Mouse (Mus musculus): Measurements from ENCODE around the gene Akap13. TPM values are rescaled to one million over a fixed set of nuclear protein-coding genes. Genes with fewer than 3 reads are reported as not detected.
"Not testable (repeated sequence)": the region's sequence is repeated elsewhere in the genome, so short reads cannot be mapped to it uniquely, and the experiment has no call there.

Akap13 gene
- polyA plus RNA-seq, 1 experiment from 2014 or later, result 39.9 TPM

DNA sequence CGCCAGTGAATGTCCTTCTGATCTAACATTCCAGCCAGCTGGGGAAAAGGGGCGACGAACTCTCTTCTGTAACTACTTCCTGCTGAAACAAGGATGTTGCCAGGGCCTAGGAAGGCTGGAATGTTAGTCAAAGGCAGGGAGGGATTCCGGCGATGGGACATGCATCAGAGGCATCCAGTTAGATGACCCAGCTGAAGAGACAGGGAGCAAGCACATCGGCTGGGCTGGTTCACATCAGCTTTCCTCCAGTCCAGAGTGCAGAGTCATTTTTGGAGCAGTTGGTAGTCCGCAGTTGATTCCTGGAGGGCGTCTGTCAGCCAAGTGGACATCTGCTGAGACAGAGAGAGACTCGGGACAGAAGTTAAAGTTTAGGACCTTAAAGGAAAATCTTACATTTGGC, 314.6 kb downstream of the Akap13 start:
- Histone ChIP-seq H3K4me3 (replicated peaks; ENCODE audit: low read length) (no peak overlapping the region), H3K9me3 (replicated peaks; ENCODE audit: control insufficient read depth, low read length) (no peaks in the 10 kb centered on the region), H3K36me3 (ENCODE audit: control insufficient read depth, insufficient read depth, low read length) (no peaks in the 10 kb centered on the region), H3K4me1 (ENCODE audit: control insufficient read depth, insufficient read depth, low read length) (no peaks in the 10 kb centered on the region), H3K27ac (ENCODE audit: low read length) (no peak overlapping the region), H3K9ac (ENCODE audit: low read length) (no peak overlapping the region), H3K4me2 (ENCODE audit: low read depth, low read length) (no peak overlapping the region), H3K27me3 (ENCODE audit: control insufficient read depth, insufficient read depth, low read length) (no peaks in the 10 kb centered on the region)
- WGBS, result 88% methylated on average over 9 of the region's 9 CpGs
- ATAC-seq (ENCODE audit: insufficient read depth, low FRiP score), result no peak

DNA sequence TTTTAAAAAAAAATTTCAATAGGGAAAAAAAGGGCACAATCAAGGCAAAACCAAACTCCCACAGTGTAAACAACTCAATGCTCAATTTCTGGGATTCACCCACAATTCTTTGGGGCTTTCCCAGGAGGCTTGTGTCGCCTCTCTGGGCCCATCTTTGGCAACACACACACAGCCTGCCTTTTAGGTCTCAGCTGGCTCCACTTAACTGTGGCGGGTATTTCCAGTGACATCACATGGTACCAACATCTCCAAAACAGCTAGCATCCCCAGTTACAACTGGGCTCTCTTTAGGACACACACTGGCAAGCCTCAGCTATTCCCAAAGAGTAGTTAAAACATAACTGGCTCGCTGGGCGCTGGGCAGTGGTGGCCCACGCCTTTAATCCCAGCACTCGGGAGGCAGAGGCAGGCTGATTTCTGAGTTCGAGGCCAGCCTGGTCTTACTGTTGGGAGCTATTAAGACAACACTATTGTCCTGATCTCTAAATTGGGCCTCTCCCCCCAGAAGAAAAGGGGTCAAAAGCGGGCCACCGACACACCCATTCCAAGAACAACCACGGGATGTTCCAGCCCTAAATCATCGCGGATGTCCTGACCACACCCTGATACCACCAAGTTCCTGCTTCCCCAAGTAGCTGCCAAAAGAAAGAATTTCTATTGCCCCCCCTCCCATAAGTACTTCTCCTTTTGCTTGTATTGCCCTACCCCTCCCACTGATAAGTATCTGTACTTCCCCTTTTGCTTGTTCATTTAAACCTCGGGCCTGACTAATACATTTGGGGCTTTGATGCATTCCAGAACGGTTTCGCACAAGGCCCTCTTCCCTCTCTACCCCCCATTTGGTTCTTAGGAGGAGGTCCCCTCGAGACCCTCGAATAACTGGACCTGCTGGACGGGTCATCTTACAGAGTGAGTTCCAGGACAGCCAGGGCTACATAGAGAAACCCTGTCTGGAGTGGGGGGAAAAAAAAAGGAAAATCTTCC, 319.1 kb downstream of the Akap13 start:
- H3K36me3 ChIP-seq (ENCODE audit: control insufficient read depth, insufficient read depth, low read length); H3K27me3 ChIP-seq (ENCODE audit: control insufficient read depth, insufficient read depth, low read length); H3K9ac ChIP-seq (ENCODE audit: low read length); H3K4me3 ChIP-seq (replicated peaks; ENCODE audit: low read length); H3K4me2 ChIP-seq (ENCODE audit: low read depth, low read length); H3K4me1 ChIP-seq (ENCODE audit: control insufficient read depth, insufficient read depth, low read length); ATAC-seq (ENCODE audit: insufficient read depth, low FRiP score); H3K27ac ChIP-seq (ENCODE audit: low read length); H3K9me3 ChIP-seq (replicated peaks; ENCODE audit: control insufficient read depth, low read length): not testable (repeated sequence)
- 88% methylated on average over 18 of the region's 18 CpGs for WGBS

DNA sequence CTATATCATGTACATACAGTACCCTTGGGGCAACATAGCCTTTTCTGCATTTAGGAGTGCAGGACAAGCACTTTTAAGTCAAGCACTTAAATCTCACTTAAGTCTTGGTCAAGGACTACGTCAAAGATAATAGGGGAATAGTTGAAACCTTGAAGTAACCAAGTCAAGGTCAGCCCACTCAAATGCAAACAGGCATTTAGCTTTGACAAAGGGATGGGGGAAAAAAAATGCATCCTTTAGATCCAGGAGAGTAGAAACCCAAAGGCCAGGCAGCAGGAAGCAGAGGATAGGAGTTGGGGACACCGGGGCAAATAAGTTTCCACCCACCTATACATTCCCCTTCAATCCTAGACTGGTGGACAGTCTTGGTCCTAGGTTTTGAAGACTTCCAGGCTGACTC, 322.7 kb downstream of the Akap13 start:
- ATAC-seq (ENCODE audit: insufficient read depth, low FRiP score), result no peak
- WGBS, result 85% methylated on average over 2 of the region's 2 CpGs
- peaks cover 10% of the 10 kb centered on the region for H3K4me1 ChIP-seq (ENCODE audit: control insufficient read depth, insufficient read depth, low read length)
- no peaks in the 10 kb centered on the region for H3K9me3 ChIP-seq (replicated peaks; ENCODE audit: control insufficient read depth, low read length)
- no peak overlapping the region for H3K27ac ChIP-seq (ENCODE audit: low read length)
- H3K4me2 ChIP-seq (ENCODE audit: low read depth, low read length), result no peak overlapping the region
- H3K9ac ChIP-seq (ENCODE audit: low read length), result no peak overlapping the region
- H3K36me3 ChIP-seq (ENCODE audit: control insufficient read depth, insufficient read depth, low read length), result 0 out of 2 replicates have a peak, but pooled peaks cover 5% of the 10 kb centered on the region
- H3K27me3 ChIP-seq (ENCODE audit: control insufficient read depth, insufficient read depth, low read length), result no peaks in the 10 kb centered on the region
- no peak overlapping the region for H3K4me3 ChIP-seq (replicated peaks; ENCODE audit: low read length)

- Histone ChIP-seq H3K9ac (ENCODE audit: low read length) (0 out of 2 replicates have a peak overlapping the region, but pooled peaks have one; percentile 46), H3K27me3 (ENCODE audit: control insufficient read depth, insufficient read depth, low read length) (no peaks in the 10 kb centered on the region), H3K4me1 (ENCODE audit: control insufficient read depth, insufficient read depth, low read length) (peaks cover 10% of the 10 kb centered on the region), H3K36me3 (ENCODE audit: control insufficient read depth, insufficient read depth, low read length) (0 out of 2 replicates have a peak, but pooled peaks cover 5% of the 10 kb centered on the region), H3K9me3 (replicated peaks; ENCODE audit: control insufficient read depth, low read length) (no peaks in the 10 kb centered on the region), H3K27ac (ENCODE audit: low read length) (no peak overlapping the region), H3K4me3 (replicated peaks; ENCODE audit: low read length) (peak overlapping the region; percentile 69), H3K4me2 (ENCODE audit: low read depth, low read length) (peak overlapping the region; percentile 59)
- ATAC-seq (ENCODE audit: insufficient read depth, low FRiP score), result no peak
- WGBS, result 16% methylated on average over 2 of the region's 5 CpGs
Observed at GRCm38 (mm10) chr7:75780812-75781211, 325.5 kb downstream of the Akap13 start.

- Histone ChIP-seq H3K9ac (ENCODE audit: low read length) (peak overlapping the region; percentile 76), H3K4me3 (replicated peaks; ENCODE audit: low read length) (peak overlapping the region; percentile 69), H3K9me3 (replicated peaks; ENCODE audit: control insufficient read depth, low read length) (no peaks in the 10 kb centered on the region), H3K4me2 (ENCODE audit: low read depth, low read length) (peak overlapping the region; percentile 59), H3K4me1 (ENCODE audit: control insufficient read depth, insufficient read depth, low read length) (peaks cover 10% of the 10 kb centered on the region), H3K27me3 (ENCODE audit: control insufficient read depth, insufficient read depth, low read length) (no peaks in the 10 kb centered on the region), H3K27ac (ENCODE audit: low read length) (no peak overlapping the region), H3K36me3 (ENCODE audit: control insufficient read depth, insufficient read depth, low read length) (0 out of 2 replicates have a peak, but pooled peaks cover 5% of the 10 kb centered on the region)
- ATAC-seq (ENCODE audit: insufficient read depth, low FRiP score), result no peak; the same call in 1 of the 2 replicates
- 5% methylated on average over 13 of the region's 13 CpGs for WGBS
Observed at GRCm38 (mm10) chr7:75781298-75781947, 326.1 kb downstream of the Akap13 start.

- Histone ChIP-seq H3K9ac (ENCODE audit: low read length) (peak overlapping the region; percentile 76), H3K36me3 (ENCODE audit: control insufficient read depth, insufficient read depth, low read length) (0 out of 2 replicates have a peak, but pooled peaks cover 3% of the 10 kb centered on the region), H3K9me3 (replicated peaks; ENCODE audit: control insufficient read depth, low read length) (no peaks in the 10 kb centered on the region), H3K27ac (ENCODE audit: low read length) (no peak overlapping the region), H3K27me3 (ENCODE audit: control insufficient read depth, insufficient read depth, low read length) (no peaks in the 10 kb centered on the region), H3K4me2 (ENCODE audit: low read depth, low read length) (peak overlapping the region; percentile 59), H3K4me3 (replicated peaks; ENCODE audit: low read length) (peak overlapping the region; percentile 69), H3K4me1 (ENCODE audit: control insufficient read depth, insufficient read depth, low read length) (peaks cover 10% of the 10 kb centered on the region)
- 10% methylated on average over 36 of the region's 36 CpGs for WGBS
- ATAC-seq (ENCODE audit: insufficient read depth, low FRiP score), result peak; percentile 97
Observed at GRCm38 (mm10) chr7:75781948-75782722, 326.8 kb downstream of the Akap13 start.

DNA sequence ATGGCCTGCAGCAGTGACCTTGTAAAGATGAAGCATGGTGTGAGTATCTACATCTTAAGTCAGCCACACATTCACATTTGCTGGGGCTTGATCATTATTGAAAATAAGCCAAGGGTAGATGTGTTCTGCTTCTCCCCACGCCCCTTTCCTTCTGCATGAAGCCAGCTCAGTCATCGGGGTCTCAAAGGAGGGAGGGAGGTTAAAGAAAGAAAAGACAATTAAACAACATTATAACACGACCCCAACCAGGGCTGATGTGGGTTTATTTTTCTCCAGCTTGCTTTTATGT, 327.3 kb downstream of the Akap13 start:
- Histone ChIP-seq H3K4me2 (ENCODE audit: low read depth, low read length) (no peak overlapping the region), H3K9ac (ENCODE audit: low read length) (no peak overlapping the region), H3K4me1 (ENCODE audit: control insufficient read depth, insufficient read depth, low read length) (peaks cover 15% of the 10 kb centered on the region), H3K4me3 (replicated peaks; ENCODE audit: low read length) (no peak overlapping the region), H3K27ac (ENCODE audit: low read length) (no peak overlapping the region), H3K9me3 (replicated peaks; ENCODE audit: control insufficient read depth, low read length) (no peaks in the 10 kb centered on the region), H3K36me3 (ENCODE audit: control insufficient read depth, insufficient read depth, low read length) (no peaks in the 10 kb centered on the region), H3K27me3 (ENCODE audit: control insufficient read depth, insufficient read depth, low read length) (no peaks in the 10 kb centered on the region)
- no peak for ATAC-seq (ENCODE audit: insufficient read depth, low FRiP score)
- WGBS, result 79% methylated on average over 3 of the region's 3 CpGs

- H3K4me1 ChIP-seq (ENCODE audit: control insufficient read depth, insufficient read depth, low read length), result peaks cover 18% of the 10 kb centered on the region
- 89% methylated on average over 14 of the region's 14 CpGs for WGBS
Observed at GRCm38 (mm10) chr7:75785388-75786328, 330.3 kb downstream of the Akap13 start.

More at GRCm38 (mm10) chr7:75785388-75786328, 330.3 kb downstream of the Akap13 start:
- no peak overlapping the region for H3K9ac ChIP-seq (ENCODE audit: low read length)
- no peak overlapping the region for H3K27ac ChIP-seq (ENCODE audit: low read length)
- ATAC-seq (ENCODE audit: insufficient read depth, low FRiP score), result no peak
- no peaks in the 10 kb centered on the region for H3K36me3 ChIP-seq (ENCODE audit: control insufficient read depth, insufficient read depth, low read length)
- no peak overlapping the region for H3K4me3 ChIP-seq (replicated peaks; ENCODE audit: low read length)
- H3K4me2 ChIP-seq (ENCODE audit: low read depth, low read length), result no peak overlapping the region
- H3K27me3 ChIP-seq (ENCODE audit: control insufficient read depth, insufficient read depth, low read length), result no peaks in the 10 kb centered on the region
- no peaks in the 10 kb centered on the region for H3K9me3 ChIP-seq (replicated peaks; ENCODE audit: control insufficient read depth, low read length)
